ENCODE assay signal across 18 mouse cellular contexts in the genomic region with DNA sequence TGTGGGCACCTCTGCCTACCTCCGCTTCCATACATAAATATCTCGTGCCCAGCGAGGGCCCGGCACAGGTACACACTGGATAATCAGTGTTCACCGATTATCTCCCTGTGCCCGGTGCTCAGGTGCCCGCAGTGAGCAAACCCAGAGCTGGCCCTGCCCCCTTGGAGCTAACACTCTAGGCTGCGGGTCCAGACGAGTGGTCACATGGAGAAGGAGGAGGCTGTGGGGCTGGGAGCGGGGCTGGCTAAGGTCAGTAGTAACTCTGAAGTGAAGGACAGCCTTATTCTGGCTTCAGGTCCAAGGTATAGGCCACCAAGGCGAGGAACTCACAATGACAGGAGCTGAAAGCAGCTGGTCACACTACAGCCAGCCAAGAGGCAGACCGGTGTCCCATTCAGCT. TPM values are rescaled to one million over a fixed set of nuclear protein-coding genes. Genes with fewer than 3 reads are reported as not detected.
"Had no signal": no experiment of that assay in that cellular context is flagged by ENCODE, and none has a peak within 500 bp of the region (broad histone marks: within the 10 kb centered on the region; RNA-seq: fewer than 3 reads in every experiment).

No protein-coding gene starts in this region.

- H3K27me3 ChIP-seq: liver, embryonic 12.5 days; midbrain, embryonic 12.5 days; neural tube, embryonic 13.5 days had no signal

- DNase-seq: kidney, postnatal 4 days; lung, embryonic 14.5 days; lung, postnatal 4 days; right cerebral cortex, postnatal 14 days; thymus, postnatal 14 days had no signal

- H3K9ac ChIP-seq: liver, embryonic 12.5 days; lung, embryonic 14.5 days; midbrain, embryonic 12.5 days; neural tube, embryonic 13.5 days had no signal

- H3K4me2 ChIP-seq: liver, embryonic 12.5 days; lung, embryonic 14.5 days; midbrain, embryonic 12.5 days; neural tube, embryonic 13.5 days had no signal

- ATAC-seq: intestine, embryonic 16.5 days; liver, embryonic 12.5 days; midbrain, embryonic 16.5 days had no signal

- H3K4me1 ChIP-seq: liver, embryonic 12.5 days; midbrain, embryonic 12.5 days; neural tube, embryonic 13.5 days had no signal

- H3K27ac ChIP-seq: layer of hippocampus, adult 2 months; liver, embryonic 12.5 days; midbrain, embryonic 12.5 days; neural tube, embryonic 13.5 days had no signal

- H3K4me3 ChIP-seq: layer of hippocampus, adult 2 months; liver, embryonic 12.5 days; midbrain, embryonic 12.5 days; neural tube, embryonic 13.5 days had no signal

- H3K9me3 ChIP-seq: liver, embryonic 12.5 days; midbrain, embryonic 12.5 days; neural tube, embryonic 13.5 days had no signal

RNA-seq across cellular contexts. Expression of gene Gtsf1l, which starts 12.8 kb away (rescaled TPM):
- total RNA-seq: layer of hippocampus, adult 2 months; layer of hippocampus, postnatal 10 days; left cerebral cortex, postnatal 36 days; megakaryocyte, adult 5-6 weeks had no signal
- polyA plus RNA-seq: intestine, embryonic 16.5 days; kidney, embryonic 14.5 days; limb, embryonic 14.5 days; liver, embryonic 12.5 days; lung, embryonic 14.5 days; midbrain, embryonic 12.5 days; midbrain, embryonic 16.5 days; neural tube, embryonic 13.5 days; spleen, adult 2 months; stomach, embryonic 16.5 days had no signal
